Mouse (Mus musculus) lung, embryonic 16.5 days (tissue): ENCODE results near the gene Rab9. TPM values are rescaled to one million over a fixed set of nuclear protein-coding genes. Genes with fewer than 3 reads are reported as not detected.

Experiments used
- ATAC-seq: fragments of 200-750 bp; cut with Nextera tagmentation; 2 replicates; pipeline ENCODE4 v1.8.0; 2017; ENCODE audit warnings: low read depth, mild to moderate bottlenecking, moderate library complexity
- H3K27ac ChIP-seq: fragments of 300-500 bp; sonication (generic); 2 replicates; pipeline ENCODE4 v1.5.1; 2014; ENCODE audit warnings: mild to moderate bottlenecking, control low read depth, low read length
- H3K27me3 ChIP-seq: fragments of 300-500 bp; sonication (generic); 2 replicates; pipeline ENCODE4 v1.6.1; 2014; ENCODE audit warnings: low read depth, low read length, mixed read lengths; ENCODE audit not compliant: control insufficient read depth, insufficient read depth
- H3K36me3 ChIP-seq: fragments of 300-500 bp; sonication (generic); 2 replicates; pipeline ENCODE4 v1.6.1; 2014; ENCODE audit warnings: low read length; ENCODE audit not compliant: control insufficient read depth, insufficient read depth
- H3K4me1 ChIP-seq: fragments of 300-500 bp; sonication (generic); replicated peaks from 2 replicates; pipeline ENCODE4 v1.6.1; 2014; ENCODE audit warnings: low read length, mixed read lengths; ENCODE audit not compliant: control insufficient read depth, insufficient read depth
- H3K4me2 ChIP-seq: fragments of 300-500 bp; sonication (generic); 2 replicates; pipeline ENCODE4 v1.6.1; 2014; ENCODE audit warnings: low read depth, low read length, control low read depth
- H3K4me3 ChIP-seq: fragments of 300-500 bp; sonication (generic); 2 replicates; pipeline ENCODE4 v1.5.1; 2014; ENCODE audit warnings: mild to moderate bottlenecking, low read length, control low read depth
- H3K9ac ChIP-seq: fragments of 300-500 bp; sonication (generic); 2 replicates; pipeline ENCODE4 v1.6.1; 2014; ENCODE audit warnings: low read length, control low read depth
- H3K9me3 ChIP-seq: fragments of 300-500 bp; sonication (generic); 2 replicates; pipeline ENCODE4 v1.6.1; 2016; ENCODE audit warnings: low read length; ENCODE audit not compliant: control insufficient read depth
- WGBS: fragments of 180-500 bp; shearing (Covaris S2); extraction: QIAGEN DNeasy Blood & Tissue Kit; methylation state at CpG from one replicate; pipeline ENCODE4 v1.1.7; 2014; 5-methylcytosine and 5-hydroxymethylcytosine counted together
- polyA plus RNA-seq: library from polyadenylated mRNA; unstranded; fragments of >200 nt; fragmentation: Nextera tagmentation; extraction: Ambion mirVana; gene quantifications from 2 replicates; pipeline ENCODE4 v1.2.1, GENCODE M21; 2015

The Rab9 gene
- polyA plus RNA-seq, 1 experiment from 2014 or later = 64.5 TPM

DNA sequence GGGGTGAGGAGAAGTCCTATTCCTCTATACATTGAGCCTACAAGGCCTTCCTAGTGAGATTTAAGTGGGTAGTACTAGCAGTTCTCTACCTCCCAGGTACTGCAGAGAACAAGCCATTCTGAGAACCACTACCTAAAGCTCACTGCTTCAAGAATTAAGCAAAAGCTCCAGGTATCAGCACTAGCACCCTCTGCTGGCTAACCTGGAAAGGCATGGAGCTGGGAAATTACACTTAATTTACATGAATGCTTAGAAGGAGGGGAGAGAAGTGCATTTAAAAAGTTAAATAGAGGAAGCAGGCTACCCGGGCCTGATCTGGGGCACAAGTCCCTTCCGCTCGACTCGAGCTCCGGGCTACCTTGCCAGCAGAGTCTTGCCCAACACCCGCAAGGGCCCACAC is 63.5 kb downstream of the Rab9 start:
- no peak for ATAC-seq
- WGBS = 71% methylated on average over 4 of the region's 6 CpGs

DNA sequence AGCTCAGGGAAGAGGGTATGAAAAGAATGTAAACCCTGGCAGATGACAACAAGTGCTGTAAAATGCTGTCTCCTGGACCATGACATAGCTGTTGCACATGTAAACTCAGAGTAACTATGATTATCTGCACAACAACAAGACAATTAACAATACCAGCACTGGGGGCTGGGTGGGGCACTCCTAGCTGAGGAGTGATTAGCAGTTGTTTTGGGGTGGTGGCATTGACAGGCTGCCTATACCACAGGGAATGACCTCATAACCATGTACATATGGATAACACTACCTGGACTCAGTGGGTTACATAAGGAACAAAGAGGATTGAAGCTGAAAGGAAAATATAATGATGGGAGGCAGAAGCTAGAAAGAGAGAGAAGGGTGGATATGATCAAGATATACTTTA is 71.8 kb downstream of the Rab9 start:
- no peaks in the 10 kb centered on the region; the same call in 1 of the 2 replicates for H3K27me3 ChIP-seq
- H3K4me2 ChIP-seq = no peak overlapping the region
- no peak for ATAC-seq
- H3K4me1 ChIP-seq = no peaks in the 10 kb centered on the region
- no peak overlapping the region for H3K9ac ChIP-seq
- H3K36me3 ChIP-seq = peaks cover 2% of the 10 kb centered on the region; the same call in 1 of the 2 replicates
- H3K27ac ChIP-seq = no peak overlapping the region
- H3K4me3 ChIP-seq = no peak overlapping the region
- no peaks in the 10 kb centered on the region for H3K9me3 ChIP-seq

More for the DNA sequence above, 63.5 kb downstream of the Rab9 start:
- no peaks in the 10 kb centered on the region for H3K4me1 ChIP-seq
- H3K36me3 ChIP-seq = no peaks in the 10 kb centered on the region
- H3K4me2 ChIP-seq = no peak overlapping the region
- no peaks in the 10 kb centered on the region for H3K9me3 ChIP-seq
- H3K27ac ChIP-seq = no peak overlapping the region
- H3K4me3 ChIP-seq = no peak overlapping the region
- no peak overlapping the region for H3K9ac ChIP-seq
- H3K27me3 ChIP-seq = no peaks in the 10 kb centered on the region

Other genes with a start within 250 kb of the Rab9 start
- 46.6 and 47.4 TPM in 2 replicates for gene Gpm6b, start 241.0 kb downstream of the Rab9 start, polyA plus RNA-seq
- 37.7 and 38.4 TPM in 2 replicates for gene Trappc2, start 39.3 kb downstream of the Rab9 start, polyA plus RNA-seq
- 6.8 and 6.9 TPM in 2 replicates for gene Ofd1, start 39.2 kb downstream of the Rab9 start, polyA plus RNA-seq
- gene Tceanc, start 38.7 kb upstream of the Rab9 start, polyA plus RNA-seq = 7.6 and 9.1 TPM in 2 replicates
- gene Egfl6, start 105.9 kb upstream of the Rab9 start, polyA plus RNA-seq = 98.2 and 123 TPM in 2 replicates